Mouse (Mus musculus): Measurements from ENCODE around the gene Insig1. TPM values are rescaled to one million over a fixed set of nuclear protein-coding genes. Genes with fewer than 3 reads are reported as not detected.
A peak's percentile ranks its signal among the peaks of the same experiment; 100 is the strongest.

The Insig1 gene
- total RNA-seq, 1 experiment from 2014 or later: 164 TPM

DNA sequence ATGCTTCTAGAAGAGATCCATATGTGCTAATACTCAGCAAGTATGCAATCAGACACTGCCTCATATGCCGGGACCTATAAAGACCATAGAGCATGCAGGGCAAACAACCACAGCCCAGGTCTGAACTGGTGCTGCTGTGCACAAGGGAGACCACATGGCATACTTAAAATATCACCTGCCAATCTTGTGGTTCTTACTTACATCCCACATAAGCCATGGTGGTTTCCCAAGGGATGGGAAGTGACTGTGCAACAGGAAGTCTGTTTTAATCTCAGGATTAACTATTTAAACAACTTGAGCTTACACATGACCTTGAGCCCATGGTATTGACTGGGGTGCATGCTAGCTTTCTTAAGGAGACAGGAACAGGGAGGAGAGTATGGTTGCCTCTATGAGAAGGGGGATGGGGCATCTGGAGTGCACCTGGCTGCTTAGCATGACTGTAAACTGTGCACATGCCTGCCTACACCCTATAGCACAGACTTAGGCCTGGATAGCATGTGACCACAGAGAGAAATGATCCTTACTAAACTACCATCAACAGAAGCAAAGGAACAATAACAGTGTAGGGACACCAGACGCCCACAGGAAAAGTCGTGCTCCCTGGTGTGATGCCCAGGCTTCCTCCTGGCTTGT, 7.1 kb upstream of the Insig1 start:
- DNase-seq: no peak

DNA sequence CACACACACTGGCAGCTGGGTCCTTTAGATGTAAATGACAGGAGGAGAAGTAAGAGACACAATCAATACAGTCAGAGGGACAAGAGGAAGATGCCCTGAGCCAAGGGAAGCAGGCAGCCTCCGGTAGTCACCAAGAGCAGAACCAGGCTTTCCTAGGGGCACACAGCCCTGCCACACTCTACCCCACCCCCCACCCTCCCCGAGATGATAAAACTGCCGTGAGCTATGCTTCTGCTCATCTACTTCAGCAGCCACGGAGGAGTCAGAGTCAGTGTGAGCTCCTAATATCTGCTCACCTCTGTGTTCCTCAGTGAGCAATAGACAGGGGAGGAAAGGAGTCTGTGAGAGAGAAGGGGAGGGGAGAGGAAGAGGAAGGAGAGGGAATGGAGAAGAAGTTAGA, 5.9 kb upstream of the Insig1 start:
- no peak for DNase-seq

DNA sequence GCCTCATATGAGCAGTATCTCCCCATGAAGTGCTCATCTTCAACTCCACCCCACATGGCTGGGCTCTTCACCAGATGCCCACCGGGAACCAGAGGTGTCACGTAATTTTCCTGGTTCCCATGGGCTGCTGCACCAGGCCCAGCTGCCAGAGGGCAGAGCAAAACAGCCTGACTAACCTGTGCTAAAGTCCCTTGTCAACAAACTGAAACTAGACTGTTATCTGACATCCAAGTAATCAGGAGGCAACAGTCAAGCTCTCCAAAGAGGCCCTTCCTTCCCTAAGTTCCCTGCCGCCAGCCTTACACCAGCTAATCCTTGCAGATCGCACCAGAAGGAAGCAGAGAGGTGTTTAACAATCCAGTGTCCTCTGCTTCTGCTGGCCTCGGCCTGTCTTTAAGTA, 4.9 kb upstream of the Insig1 start:
- no peak for DNase-seq

DNA sequence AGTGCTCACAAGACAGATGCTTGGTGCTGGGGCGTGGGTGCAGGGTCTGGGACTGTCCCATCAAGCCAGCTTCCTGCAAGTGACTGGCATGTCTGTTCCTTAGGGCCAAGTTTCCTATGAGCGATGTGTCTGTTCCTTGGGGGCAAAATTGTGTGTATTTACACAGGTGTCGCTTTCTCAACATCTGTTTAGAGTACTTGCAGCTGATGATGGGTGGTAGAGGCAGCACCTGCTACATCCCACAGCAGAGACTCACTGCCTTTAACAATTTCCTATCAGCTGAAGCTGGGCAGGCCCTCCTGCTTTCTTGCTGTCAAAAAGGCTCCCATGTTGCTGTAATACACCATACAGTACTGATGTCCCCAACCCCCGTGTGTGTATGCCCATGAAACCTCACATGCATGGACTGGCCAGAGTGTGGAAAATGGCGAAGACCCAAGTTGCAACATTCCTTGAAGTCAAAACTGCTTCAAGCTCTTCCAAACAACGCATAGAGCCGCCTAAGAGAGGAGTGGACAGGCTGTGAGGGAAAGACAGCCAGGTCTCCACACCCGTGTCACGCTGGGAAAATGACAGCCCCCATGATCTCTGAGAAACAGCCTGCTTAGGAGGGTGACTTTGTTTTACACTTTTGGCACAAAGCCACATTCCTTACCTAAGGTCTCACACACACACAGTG, 875 bp upstream of the Insig1 start:
- no peak for DNase-seq

DNA sequence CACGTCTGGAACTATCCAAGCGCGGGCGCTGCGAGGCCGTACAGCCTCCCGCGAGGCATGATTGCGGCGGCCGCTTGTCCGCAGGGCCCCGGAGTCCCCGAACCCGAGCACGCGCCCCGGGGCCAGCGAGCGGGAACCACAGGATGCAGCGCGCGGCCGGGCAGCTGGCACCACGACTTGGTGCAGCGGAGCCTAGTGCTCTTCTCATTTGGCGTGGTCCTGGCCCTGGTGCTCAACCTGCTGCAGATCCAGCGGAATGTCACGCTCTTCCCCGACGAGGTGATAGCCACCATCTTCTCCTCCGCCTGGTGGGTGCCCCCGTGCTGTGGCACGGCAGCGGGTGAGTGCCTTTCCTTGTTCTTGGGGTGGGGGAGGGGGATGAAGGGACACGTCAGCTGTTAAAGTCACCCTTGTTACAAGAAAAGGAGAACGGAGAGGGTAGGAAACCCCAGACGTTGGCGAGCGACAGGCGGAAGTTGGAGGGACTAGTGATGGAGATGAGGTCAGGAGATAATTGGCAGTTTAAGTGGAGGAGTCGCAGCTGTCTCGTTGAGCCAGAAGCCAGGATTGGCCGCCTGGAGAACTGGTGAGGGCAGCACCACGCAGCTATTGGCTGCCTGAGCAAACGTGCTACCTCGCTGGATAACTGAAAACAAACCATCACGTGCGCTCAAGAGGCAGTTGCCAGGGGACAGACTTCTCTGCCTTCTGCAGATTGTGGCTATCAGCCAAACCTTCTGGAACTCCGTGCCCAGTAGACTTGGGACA, 477 bp downstream of the Insig1 start:
- peak; percentile 81 for DNase-seq

DNA sequence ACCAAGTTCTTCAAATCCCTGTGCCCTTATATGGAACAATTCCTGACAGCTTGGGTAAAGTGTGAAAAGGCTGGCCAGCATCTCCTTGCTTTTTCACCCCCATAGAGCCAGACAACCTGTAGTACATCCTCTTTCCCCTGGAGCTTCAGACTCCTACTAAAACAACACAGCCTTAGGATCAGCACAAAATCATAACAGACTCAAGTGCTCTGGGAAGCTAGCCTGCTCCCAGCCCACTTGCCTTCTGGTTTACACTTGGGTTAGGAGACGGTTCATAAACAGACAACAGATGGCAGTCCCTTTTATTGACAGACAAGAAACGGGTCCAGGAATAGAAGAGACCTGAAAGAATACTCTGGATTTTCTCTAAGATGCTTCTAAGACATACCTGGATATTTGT, 8.3 kb downstream of the Insig1 start:
- DNase-seq: no peak

DNA sequence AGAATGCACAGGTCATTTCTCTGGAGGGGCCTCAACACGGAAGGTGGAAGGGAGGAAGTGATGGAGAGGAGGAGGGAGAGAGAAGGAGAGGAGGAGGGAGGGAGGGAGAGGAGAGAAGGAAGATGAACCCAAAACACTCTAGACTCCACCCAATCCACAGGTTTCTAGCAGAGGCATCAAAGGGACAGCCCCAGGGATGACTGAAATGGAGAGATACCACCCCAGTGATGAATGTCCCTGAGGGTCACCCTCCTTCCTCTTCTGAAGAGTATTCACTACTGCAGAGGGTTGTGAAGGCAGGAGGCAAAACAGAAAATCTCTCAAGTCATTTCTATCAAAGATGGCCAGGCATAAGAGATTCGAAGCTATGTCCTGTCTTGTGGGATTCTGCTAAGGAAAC, 10.0 kb downstream of the Insig1 start:
- no peak for DNase-seq

DNA sequence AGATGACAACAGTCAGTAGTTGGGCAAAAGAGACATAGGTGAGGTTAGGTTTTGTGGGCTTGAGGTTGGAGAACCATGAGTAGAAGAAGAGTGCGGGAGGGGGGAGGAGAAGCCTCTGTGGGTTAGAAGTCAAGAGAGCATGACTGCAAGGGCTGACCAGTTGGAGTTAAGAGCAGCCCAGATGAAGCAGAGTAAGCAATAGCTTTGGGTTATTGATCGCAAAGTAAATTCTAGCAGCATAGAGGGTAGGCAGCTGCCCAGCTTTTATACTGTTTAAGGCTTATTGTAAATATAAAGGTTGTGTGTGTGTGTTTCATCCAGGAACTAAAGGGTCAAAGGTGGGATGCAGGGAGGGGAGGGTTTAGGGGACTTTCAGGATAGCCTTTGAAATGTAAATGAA, 10.7 kb downstream of the Insig1 start:
- DNase-seq: no peak

DNA sequence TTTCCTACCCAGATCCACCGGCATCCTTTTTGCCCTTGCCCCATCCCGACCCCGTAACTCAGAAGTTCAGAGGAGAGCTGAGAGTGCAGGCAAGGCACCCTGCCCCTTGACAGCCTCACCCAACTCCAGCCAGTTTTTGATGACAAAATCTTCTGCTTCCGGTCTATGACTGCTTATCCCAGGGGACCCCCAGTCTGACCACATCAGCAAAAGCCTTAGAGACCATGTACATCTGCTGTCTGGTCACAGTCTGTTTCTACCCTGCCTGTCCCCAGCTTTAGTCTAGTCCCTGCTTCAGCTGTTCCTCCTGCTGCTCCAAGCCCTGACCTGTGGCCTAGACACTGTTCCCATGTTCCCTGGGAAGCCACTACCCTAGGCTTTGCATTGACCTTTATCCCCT, 11.1 kb downstream of the Insig1 start:
- DNase-seq: no peak

DNA sequence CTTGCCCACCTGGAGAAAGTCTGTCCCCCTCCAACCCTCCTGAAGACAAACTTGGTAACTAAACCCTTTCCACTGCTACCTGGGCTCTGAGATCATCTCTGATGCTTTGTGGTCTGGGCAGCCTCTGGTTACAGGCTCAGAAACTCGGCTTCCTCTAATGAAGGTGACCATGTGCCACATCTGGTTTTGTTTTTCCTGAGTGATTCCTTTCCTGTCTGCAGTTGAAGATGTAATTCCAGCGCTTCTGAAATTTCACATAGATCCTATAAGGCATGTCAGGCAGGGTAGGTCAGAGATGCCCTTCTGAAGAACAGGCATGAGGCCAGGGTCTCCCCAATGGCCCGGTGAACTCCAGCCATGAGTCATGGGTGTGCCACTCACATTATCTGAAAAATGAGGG, 11.6 kb downstream of the Insig1 start:
- DNase-seq: no peak

DNA sequence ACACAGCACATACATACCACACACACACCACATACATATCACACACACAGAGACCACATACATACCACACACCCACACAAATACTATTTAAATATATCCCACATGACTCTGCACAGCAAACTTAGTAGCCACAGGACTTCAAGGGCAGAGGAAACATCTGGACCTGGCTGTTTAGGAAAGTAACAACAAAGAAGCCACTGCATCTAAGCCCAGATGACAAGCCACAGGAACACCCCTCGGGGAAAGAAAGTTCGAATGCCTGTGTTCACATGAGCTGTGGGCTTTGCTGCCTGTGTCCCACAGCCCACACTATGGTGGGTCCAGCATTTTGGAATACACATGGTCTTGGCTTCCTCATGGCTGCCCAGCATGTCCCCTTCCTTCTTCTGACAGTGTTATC, 13.6 kb downstream of the Insig1 start:
- no peak for DNase-seq

DNA sequence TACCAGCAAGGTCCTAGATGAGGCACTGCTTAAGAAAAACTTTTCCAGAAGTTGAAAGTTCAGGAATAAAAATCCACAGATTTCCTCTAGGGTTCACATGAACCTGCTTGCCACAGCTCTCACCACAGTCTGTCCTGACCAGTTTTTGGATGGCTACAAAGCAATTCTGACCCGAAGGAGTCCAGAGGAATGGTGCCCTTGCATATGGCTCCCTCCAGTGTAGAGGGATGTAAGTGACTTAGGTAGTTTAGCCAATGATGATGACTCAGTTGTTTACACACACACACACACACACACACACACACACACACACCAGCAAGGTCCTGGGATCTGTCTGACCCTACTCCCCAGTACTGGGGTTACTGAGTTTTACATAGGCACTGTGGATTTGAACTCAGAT, 19.4 kb downstream of the Insig1 start:
- no peak for DNase-seq

DNA sequence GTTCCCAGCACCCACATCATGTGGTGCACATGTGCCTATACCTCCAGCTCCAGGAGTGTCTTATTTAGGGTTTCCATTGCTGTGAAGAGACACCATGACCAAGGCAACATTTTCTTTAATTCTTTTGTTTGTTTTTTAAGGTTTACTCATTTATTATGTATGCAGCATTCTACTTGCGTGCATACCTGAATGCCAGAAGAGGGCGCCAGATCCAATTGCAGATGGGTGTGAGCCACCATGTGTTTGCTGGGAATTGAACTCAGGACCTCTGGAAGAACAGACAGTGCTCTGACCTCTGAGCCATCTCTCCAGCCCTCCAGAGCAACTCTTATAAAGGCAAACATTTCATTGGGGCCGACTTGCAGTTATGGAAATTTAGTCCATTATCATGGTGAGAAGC, 21.2 kb downstream of the Insig1 start:
- DNase-seq: no peak

DNA sequence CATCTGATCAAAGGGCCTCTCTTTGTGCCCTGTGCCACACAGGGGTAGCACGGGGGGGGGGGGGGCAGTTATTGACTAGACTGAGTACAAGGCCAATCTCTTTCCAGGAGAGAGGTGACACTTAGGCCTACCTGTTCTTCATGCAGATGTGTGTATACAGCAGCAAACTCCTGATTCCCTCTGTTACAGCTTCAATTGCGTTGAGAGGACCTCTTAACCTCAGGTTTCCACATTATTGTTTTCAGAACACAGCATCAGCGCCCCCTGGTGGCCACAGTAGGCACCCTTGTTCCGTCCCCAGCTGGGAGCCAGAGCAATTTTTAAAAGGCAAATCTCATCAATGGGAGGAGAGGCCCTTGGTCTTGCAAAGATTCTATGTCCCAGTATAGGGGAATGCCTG, 22.7 kb downstream of the Insig1 start:
- DNase-seq: peak; percentile 87

DNA sequence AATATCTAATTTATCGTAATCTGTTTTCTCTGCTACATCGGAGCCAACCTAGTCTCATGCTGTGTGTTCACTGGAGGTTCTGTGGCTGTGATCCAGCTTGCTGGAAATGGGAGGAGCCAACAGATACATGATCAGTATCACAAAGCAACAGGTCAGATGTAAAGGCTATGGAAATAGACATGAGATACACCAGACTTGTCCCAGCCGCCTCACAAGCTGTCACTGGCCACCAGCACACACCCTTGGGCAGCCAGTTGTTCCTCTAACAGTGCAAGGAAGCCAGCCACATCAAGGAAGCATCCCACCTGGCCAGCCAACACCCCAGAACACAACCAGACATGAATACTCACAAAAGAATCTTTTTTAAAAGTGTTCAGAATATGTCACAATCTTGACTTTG, 23.2 kb downstream of the Insig1 start:
- no peak for DNase-seq

DNA sequence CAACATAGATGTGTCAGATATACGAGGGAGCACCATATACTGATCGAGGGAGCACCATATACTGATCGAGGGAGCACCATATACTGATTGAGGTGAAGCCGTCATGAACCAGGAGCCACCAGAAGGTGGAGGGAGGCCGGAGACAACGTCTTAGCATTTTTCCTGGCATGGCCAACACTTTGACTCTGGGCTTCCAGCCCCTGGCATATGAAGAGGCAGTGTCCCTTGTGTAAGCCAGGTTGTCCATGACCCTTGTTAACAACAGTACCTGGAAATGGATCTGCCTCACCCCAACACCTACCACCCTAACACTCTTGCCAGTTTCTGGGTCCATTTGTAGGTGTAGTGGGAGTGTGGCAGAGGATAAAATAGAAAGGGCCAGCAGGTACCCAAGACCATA, 23.7 kb downstream of the Insig1 start:
- no peak for DNase-seq

DNA sequence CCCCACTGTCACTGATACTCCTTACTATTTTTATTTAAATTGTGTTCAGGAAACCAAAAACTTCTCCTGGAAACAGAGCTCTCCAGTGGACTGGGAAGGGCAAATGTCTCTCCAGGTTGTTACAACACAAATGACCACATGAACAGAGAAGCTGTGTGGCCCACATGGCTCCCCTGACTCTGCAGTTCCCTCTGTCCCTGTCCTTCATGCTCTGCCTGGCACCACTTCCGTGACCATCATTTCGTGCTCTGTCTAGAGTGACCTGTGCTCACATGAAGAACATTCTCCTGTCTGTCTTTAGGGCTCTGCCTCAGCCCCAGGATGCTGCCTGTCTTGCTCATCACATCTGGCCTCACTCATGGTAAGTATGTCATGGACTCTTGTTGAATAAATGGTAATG, 24.5 kb downstream of the Insig1 start:
- no peak for DNase-seq

DNA sequence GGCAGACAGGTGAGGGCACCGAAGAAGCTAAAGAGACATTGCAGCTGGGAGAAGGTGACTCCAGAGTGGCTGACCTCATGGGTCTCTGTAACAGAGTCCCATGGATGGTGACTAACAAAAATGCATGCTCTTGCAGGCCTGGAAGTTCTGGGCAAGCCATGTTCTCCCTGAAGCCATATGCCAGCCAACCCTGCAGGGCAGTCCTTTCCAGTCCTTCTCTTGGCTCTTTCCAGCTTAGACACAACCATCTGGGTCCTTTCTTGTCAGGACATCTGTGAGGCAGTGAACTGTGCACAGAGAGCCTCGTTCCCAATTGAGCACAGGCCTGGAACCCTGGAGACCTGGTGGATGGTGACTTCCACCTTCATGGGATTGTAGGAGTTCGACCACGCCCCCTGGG, 35.8 kb downstream of the Insig1 start:
- no peak for DNase-seq

DNA sequence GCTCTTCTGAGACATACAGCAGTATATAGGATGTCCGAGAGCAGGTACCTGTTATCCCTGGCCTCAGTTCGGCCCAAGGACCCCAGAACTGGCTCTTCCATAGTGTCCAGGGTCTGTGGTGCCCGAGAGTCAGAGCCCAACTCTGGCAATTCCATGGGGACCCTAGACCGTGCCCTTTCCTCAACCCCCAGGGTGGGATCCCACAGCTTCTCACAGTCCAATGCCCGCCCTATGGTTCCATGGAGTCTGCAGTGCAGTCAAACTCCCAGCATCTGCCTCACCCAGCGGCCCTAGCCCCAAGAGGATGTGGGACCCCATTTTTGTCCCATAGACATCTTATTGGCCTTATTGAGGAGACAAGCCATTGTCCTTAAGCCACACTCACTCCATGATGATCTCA, 36.8 kb downstream of the Insig1 start:
- no peak for DNase-seq

DNA sequence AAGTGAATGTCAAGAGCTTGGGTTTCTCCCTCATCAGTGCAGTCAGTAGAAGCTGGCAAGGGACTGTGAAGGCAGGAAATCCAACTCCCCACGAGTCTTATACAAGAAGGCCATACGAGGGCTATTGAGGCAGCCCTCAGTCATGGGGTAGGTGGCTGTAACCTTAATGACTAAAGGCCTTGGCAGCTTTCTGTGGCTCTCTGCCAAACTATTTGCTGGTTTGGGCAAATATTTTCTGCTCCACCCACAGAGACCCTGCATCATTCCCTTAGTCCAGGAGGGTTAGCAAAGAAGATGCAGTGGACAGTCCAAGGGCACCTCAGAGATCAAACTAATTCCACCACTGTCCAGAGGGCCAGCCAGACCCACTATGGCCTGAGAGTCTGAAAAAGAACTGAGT, 39.7 kb downstream of the Insig1 start:
- DNase-seq: no peak

DNA sequence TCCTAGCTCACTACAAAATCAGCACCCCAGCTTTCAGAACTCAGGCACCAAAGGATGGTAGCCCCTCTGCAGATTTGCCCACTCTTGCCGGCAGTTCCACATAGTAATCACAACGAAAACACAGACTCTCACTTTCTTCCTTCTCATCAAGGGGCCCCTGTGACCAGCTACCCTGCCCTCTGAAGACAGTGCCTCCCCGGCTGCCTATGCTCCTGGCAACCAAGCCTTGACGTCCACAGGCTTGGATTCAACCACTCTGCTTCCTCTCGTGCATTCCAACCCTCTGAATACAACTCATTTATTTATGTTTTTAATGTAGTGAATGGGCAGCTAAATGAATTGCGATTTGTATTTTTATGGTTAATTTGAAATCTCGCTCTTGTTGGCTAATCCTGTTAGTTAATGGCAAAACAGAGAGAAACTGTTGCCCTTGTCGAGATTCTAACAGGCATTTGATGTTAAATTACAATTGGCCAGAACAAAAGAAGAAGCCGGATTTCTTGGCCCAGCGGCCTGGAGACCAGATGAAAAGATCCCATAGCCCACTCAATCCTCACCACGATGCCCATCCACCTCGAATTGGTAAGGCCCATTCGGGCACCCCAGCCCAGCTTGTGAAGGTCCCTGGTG, 46.2 kb downstream of the Insig1 start:
- DNase-seq: no peak

DNA sequence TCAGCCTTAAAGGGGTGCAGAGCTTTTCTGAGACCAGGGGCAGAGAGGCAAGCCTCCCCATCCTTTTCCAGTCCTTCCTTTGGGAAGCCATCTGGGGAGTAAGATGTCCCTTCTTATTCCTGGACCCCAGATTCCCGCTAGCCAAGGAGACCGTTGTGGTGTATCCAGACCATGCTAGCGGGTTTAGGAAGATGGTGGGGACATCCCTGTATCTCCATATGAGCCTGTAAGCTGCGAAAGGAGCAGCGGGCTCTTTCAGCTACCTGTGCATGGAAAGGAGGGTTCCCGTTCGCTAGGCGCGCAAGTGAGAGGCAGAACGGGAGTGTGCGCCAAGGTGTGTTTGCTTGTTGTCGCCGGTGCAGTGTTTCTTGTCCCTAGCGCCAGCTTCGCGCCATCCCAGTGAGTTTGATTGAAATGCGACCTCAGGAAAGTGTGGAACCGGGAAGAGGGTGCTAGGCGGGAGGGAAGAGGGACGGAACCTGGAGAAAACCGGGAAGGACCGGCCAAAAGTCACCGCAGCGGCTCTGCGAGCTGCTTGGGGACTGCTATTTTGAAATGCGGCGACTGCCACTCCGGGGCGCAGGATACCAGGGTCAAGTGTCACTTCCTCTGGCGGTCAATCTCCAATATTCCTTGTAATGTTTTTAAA, 46.8 kb downstream of the Insig1 start:
- no peak for DNase-seq

DNA sequence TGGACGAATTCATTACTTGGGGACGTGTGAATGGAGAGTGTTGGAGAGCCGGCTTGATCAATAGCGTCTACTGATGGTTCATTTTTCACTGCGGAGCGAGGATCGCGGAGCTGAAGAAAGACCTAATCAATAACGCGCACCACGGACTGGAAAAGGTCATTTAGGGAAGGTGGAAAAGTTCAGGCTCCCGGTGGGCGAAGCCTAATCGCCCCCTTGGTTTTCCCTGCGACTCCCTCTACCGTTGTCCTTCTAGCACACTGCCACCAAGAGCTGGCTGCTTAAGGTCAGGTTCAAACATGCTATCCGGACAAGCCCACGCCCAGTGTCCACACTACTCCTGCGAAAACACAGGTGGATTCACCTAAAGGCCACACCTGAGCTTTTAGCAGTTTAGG, 47.4 kb downstream of the Insig1 start:
- no peak for DNase-seq
